Mouse (Mus musculus) bone marrow, adult 2 months (tissue): ENCODE measurements around the gene Chmp2b.

ENCODE experiments used
- CTCF ChIP-seq: fragments of 200-500 bp; IDR thresholded peaks from 2 replicates; pipeline ENCODE4 v1.5.1; 2011; ENCODE audit warnings: low read length, control low read depth; ENCODE audit not compliant: control insufficient read depth, insufficient read depth
- POLR2A ChIP-seq: fragments of 200-500 bp; IDR thresholded peaks from 2 replicates; pipeline ENCODE4 v1.6.1; 2011; ENCODE audit warnings: low read depth, mild to moderate bottlenecking, control low read depth, low read length, borderline replicate concordance; ENCODE audit not compliant: control insufficient read depth

DNA sequence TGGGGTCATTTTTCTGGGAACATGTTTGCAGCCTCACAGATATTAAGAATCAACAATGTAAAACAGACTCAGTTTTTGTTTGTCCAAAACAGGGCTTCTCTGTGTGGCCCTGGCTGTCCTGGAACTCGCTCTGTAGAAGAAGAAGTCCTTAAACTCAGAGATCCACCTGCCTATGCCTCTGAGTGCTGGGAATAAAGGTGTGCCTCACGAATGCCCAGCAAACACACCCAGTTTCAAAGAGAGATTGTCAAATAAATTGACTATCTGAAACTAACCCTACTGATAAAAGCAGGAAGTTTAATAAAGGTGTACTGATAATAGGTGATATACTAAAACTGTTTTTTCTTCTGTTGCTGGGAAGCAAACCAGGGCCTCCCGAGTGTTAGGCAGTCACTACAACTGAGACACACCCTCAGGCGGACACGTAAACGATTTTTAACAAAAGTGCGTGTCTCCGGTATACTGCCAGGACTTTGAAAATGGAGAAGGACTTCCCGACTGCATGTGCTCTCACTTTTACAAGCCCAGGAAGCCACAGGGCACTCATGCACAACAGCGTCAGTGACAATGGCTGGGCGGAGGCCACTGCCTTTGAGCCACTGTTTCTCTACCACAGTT is 18.7 kb downstream of the Chmp2b start:
- TF ChIP-seq POLR2A = no peak
- TF ChIP-seq CTCF = no peak
